Mouse (Mus musculus): ENCODE measurements at regions not wholly inside any gene's neighbourhood (a gene's known extent, or its start where the extent isn't known, plus 50 kb on each side); places are given as distances from the start of the nearest gene placed in this dataset.

DNA sequence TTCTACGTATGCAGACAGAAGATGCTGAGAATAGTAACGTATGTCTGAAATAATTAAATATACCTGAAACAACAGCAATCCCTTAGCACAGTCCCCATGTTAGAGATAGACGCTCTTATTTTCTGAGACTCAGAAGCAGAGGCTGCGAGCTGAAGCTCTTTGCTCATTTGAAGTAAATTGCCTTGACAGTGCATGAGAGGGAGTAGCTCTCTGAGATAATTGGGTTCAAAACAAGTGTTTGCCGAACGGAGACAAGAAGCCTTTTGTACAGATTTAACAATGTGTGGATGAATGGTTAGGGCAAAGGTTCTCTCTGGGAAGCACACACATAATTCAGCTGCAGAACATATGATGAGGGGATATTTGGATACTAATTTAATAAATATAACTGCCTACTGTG, 289.1 kb upstream of the Nbea start:
- Histone ChIP-seq H3K4me2 (ENCODE audit: low read depth, low read length) (no peak overlapping the region), H3K27ac (ENCODE audit: low read depth) (no peak overlapping the region), H3K9ac (replicated peaks) (no peak overlapping the region), H3K9me3 (ENCODE audit: low read length) (no peaks in the 10 kb centered on the region), H3K36me3 (replicated peaks; ENCODE audit: insufficient read depth, low read length) (no peaks in the 10 kb centered on the region), H3K27me3 (ENCODE audit: insufficient read depth, low read length) (no peaks in the 10 kb centered on the region), H3K4me1 (ENCODE audit: insufficient read depth) (no peaks in the 10 kb centered on the region), H3K4me3 (ENCODE audit: low read depth, low read length) (no peak overlapping the region)
- TF ChIP-seq EP300 (IDR thresholded peaks at IDR 0.05; ENCODE audit: low read depth) (no peak), CTCF (IDR thresholded peaks at IDR 0.05; ENCODE audit: low read depth) (no peak)
- DNase-seq (no peak), ATAC-seq (no peak)
- 77% methylated on average over 6 of the region's 6 CpGs for WGBS (ENCODE audit: insufficient replicate concordance)

DNA sequence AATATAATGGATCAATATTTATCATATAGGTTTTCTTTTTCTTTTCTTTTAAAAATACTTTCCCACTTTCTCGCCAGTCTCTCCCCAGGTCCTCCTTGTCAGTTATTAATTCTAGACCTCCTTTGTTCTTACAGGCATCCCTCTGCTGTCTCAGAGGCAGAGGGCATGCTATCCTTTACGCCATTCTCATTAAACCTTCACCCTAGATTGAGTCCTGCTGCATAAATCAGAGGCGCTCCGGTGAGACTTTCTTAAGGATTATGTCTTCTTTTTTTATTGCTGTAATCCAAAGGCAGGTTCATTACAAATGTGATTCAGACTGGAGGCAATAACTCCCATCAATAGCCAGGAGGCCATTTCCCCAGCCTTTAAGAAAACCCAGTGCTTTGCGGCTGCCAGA, 288.3 kb upstream of the Nbea start:
- Histone ChIP-seq H3K4me2 (ENCODE audit: low read depth, low read length) (no peak overlapping the region), H3K4me1 (ENCODE audit: insufficient read depth) (no peaks in the 10 kb centered on the region), H3K9me3 (ENCODE audit: low read length) (no peaks in the 10 kb centered on the region), H3K4me3 (ENCODE audit: low read depth, low read length) (no peak overlapping the region), H3K9ac (replicated peaks) (no peak overlapping the region), H3K27ac (ENCODE audit: low read depth) (no peak overlapping the region), H3K27me3 (ENCODE audit: insufficient read depth, low read length) (no peaks in the 10 kb centered on the region), H3K36me3 (replicated peaks; ENCODE audit: insufficient read depth, low read length) (no peaks in the 10 kb centered on the region)
- DNase-seq (no peak), ATAC-seq (no peak)
- no peak for TF ChIP-seq EP300 (IDR thresholded peaks at IDR 0.05; ENCODE audit: low read depth)
- TF ChIP-seq CTCF (IDR thresholded peaks at IDR 0.05; ENCODE audit: low read depth) = no peak
- whole genome bisulfite sequencing (ENCODE audit: insufficient replicate concordance) = 77% methylated on average over 5 of the region's 5 CpGs

DNA sequence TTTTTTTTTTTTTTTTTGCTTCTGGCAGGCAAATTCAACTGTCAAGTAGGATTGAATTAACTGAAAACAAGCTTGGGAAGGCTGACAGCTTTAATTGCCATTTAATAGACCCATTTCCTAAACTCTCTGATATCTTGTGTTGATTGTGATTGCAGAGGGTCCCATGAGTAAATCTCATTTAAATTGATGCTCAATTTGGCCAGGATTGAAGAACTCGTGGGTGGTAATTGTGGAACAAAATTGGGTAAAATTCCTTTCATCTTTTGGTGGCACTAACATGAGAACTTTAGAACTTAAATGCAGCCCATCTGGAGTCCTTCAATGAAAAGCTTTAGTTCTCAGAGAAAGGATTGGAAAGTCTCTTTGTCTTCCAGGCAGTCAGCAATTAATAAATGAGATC, 287.7 kb upstream of the Nbea start:
- Histone ChIP-seq H3K27me3 (ENCODE audit: insufficient read depth, low read length) (no peaks in the 10 kb centered on the region), H3K4me2 (ENCODE audit: low read depth, low read length) (no peak overlapping the region), H3K9ac (replicated peaks) (no peak overlapping the region), H3K4me1 (ENCODE audit: insufficient read depth) (no peaks in the 10 kb centered on the region), H3K4me3 (ENCODE audit: low read depth, low read length) (no peak overlapping the region), H3K9me3 (ENCODE audit: low read length) (no peaks in the 10 kb centered on the region), H3K36me3 (replicated peaks; ENCODE audit: insufficient read depth, low read length) (no peaks in the 10 kb centered on the region), H3K27ac (ENCODE audit: low read depth) (no peak overlapping the region)
- TF ChIP-seq EP300 (IDR thresholded peaks at IDR 0.05; ENCODE audit: low read depth) (no peak), CTCF (IDR thresholded peaks at IDR 0.05; ENCODE audit: low read depth) (no peak)
- no peak for DNase-seq
- ATAC-seq = no peak
- 28% methylated on average over 1 of the region's 1 CpGs for WGBS (ENCODE audit: insufficient replicate concordance)

DNA sequence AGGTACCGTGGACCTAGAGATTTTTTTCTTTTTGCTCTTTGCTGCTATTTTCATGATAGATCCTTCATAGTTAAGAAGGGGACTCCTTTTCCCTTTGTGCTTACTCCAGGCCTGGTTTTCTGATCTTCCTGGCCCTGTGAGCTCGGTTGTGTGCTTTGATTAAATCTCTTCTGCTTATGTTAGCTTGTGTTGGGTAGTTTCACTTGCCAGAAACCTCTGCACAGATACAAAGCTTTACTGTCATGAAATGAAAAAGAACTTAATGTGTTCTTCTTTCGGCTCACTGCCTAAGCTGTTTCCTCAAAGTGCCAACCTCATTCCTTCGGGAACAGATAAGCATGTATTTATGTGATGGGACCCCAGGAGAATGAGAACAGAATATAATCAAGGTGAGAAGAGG, 274.1 kb upstream of the Nbea start:
- H3K4me2 ChIP-seq (ENCODE audit: low read depth, low read length) = no peak overlapping the region
- TF ChIP-seq CTCF (IDR thresholded peaks at IDR 0.05; ENCODE audit: low read depth) (no peak), EP300 (IDR thresholded peaks at IDR 0.05; ENCODE audit: low read depth) (no peak)
- H3K36me3 ChIP-seq (replicated peaks; ENCODE audit: insufficient read depth, low read length) = no peaks in the 10 kb centered on the region
- H3K27me3 ChIP-seq (ENCODE audit: insufficient read depth, low read length) = no peaks in the 10 kb centered on the region
- 60% methylated on average over 4 of the region's 4 CpGs for WGBS (ENCODE audit: insufficient replicate concordance)
- no peak overlapping the region for H3K27ac ChIP-seq (ENCODE audit: low read depth)
- DNase-seq (no peak), ATAC-seq (no peak)
- no peak overlapping the region for H3K4me3 ChIP-seq (ENCODE audit: low read depth, low read length)
- no peaks in the 10 kb centered on the region for H3K9me3 ChIP-seq (ENCODE audit: low read length)
- H3K9ac ChIP-seq (replicated peaks) = no peak overlapping the region
- H3K4me1 ChIP-seq (ENCODE audit: insufficient read depth) = no peaks in the 10 kb centered on the region

DNA sequence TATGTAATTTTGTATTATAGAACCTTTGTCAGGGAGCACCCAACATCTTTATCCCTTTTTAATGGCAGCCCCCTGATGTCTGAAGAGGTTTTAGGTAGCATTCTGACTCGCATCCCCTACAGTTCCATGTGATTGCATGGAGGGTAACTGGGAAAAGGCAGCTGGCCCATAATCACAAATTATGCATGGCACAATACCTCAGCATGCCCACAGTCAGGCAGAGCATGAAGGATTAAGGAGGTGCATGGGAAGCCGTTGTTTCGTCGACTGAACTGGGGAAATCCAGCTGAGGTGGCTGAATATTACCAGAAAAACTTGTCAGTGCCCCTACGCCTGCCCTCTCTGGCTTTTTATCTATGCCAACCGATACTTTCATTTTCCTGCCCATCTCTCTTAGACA, 272.8 kb upstream of the Nbea start:
- no peak for DNase-seq
- Histone ChIP-seq H3K9ac (replicated peaks) (no peak overlapping the region), H3K4me3 (ENCODE audit: low read depth, low read length) (no peak overlapping the region), H3K9me3 (ENCODE audit: low read length) (no peaks in the 10 kb centered on the region), H3K4me1 (ENCODE audit: insufficient read depth) (no peaks in the 10 kb centered on the region), H3K4me2 (ENCODE audit: low read depth, low read length) (no peak overlapping the region), H3K27ac (ENCODE audit: low read depth) (no peak overlapping the region), H3K36me3 (replicated peaks; ENCODE audit: insufficient read depth, low read length) (no peaks in the 10 kb centered on the region), H3K27me3 (ENCODE audit: insufficient read depth, low read length) (no peaks in the 10 kb centered on the region)
- no peak for TF ChIP-seq CTCF (IDR thresholded peaks at IDR 0.05; ENCODE audit: low read depth)
- TF ChIP-seq EP300 (IDR thresholded peaks at IDR 0.05; ENCODE audit: low read depth) = no peak
- 77% methylated on average over 6 of the region's 6 CpGs for WGBS (ENCODE audit: insufficient replicate concordance)
- ATAC-seq = no peak

DNA sequence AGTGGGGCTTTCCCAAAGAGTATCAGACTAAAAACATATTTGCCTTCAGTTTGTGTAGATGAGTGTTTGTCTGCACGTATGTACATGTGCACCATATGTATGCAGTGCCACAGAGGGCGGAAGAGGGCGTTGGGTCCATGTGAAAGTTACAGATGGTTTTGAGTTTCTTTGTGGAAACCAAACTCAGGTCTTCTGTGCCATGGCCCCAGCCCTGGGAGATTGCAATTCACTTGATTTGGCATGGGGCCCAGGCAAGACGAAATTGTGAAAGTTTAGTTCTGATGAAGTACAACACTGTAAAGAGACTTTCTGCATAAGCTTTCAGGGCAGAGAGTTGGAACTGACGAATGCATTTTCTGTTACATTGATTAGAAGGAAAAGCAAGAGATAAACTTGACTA, 255.4 kb upstream of the Nbea start:
- Histone ChIP-seq H3K9ac (replicated peaks) (no peak overlapping the region), H3K27me3 (ENCODE audit: insufficient read depth, low read length) (no peaks in the 10 kb centered on the region), H3K4me1 (ENCODE audit: insufficient read depth) (no peaks in the 10 kb centered on the region), H3K27ac (ENCODE audit: low read depth) (no peak overlapping the region), H3K36me3 (replicated peaks; ENCODE audit: insufficient read depth, low read length) (no peaks in the 10 kb centered on the region), H3K4me2 (ENCODE audit: low read depth, low read length) (no peak overlapping the region), H3K9me3 (ENCODE audit: low read length) (no peaks in the 10 kb centered on the region), H3K4me3 (ENCODE audit: low read depth, low read length) (no peak overlapping the region)
- no peak for ATAC-seq
- TF ChIP-seq EP300 (IDR thresholded peaks at IDR 0.05; ENCODE audit: low read depth) = no peak
- WGBS (ENCODE audit: insufficient replicate concordance) = 80% methylated on average over 5 of the region's 5 CpGs
- no peak for DNase-seq

DNA sequence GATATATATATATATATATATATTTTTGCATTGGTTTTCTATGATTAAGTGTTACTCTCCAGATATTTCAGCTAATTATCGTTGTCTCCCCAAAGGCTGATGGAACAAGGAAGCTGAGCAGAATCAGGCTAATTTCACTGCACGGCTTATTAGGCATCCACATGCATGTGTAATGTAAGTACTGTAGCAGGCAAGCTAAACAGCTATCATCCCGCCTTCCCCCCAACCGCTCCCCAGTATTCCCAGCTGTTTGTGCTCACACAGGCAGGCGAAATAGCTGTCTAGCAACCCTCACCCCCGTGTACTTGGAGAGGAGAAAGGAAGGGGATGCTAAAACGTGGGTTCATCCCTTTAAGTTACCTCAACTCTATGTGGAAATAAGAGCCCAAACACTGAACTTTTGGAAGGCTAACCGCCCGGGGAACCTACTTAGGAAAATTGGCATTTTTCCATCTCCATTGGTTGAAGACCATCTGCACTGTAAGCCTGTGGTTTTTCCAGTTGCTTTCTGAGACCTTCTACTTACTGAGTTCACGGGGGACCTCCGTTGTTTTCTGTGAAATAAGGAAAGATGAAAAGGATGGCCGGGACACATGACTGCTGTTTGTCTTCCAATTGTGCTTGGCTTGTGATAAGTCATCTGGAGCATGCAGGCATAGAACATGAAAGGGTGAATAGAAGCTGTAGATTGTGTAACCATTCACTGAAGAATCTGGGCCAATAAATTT, 254.7 kb upstream of the Nbea start:
- ATAC-seq = no peak
- H3K27ac ChIP-seq (ENCODE audit: low read depth) = no peak overlapping the region
- DNase-seq = no peak

More for the DNA sequence above, 254.7 kb upstream of the Nbea start:
- no peak overlapping the region for H3K4me3 ChIP-seq (ENCODE audit: low read depth, low read length)
- no peaks in the 10 kb centered on the region for H3K27me3 ChIP-seq (ENCODE audit: insufficient read depth, low read length)
- no peak overlapping the region for H3K9ac ChIP-seq (replicated peaks)
- no peaks in the 10 kb centered on the region for H3K4me1 ChIP-seq (ENCODE audit: insufficient read depth)
- 66% methylated on average over 12 of the region's 12 CpGs for WGBS (ENCODE audit: insufficient replicate concordance)
- no peaks in the 10 kb centered on the region for H3K9me3 ChIP-seq (ENCODE audit: low read length)
- TF ChIP-seq EP300 (IDR thresholded peaks at IDR 0.05; ENCODE audit: low read depth) = no peak
- no peak for TF ChIP-seq CTCF (IDR thresholded peaks at IDR 0.05; ENCODE audit: low read depth)
- no peaks in the 10 kb centered on the region for H3K36me3 ChIP-seq (replicated peaks; ENCODE audit: insufficient read depth, low read length)
- H3K4me2 ChIP-seq (ENCODE audit: low read depth, low read length) = no peak overlapping the region

Measured in liver, postnatal 0 days (tissue).